Mouse (Mus musculus): ENCODE measurements around the gene Lrrn4. TPM values are rescaled to one million over a fixed set of nuclear protein-coding genes. Genes with fewer than 3 reads are reported as not detected.

Lrrn4 gene
- polyA plus RNA-seq, 1 experiment from 2014 or later = 6.8 TPM

GRCm38 (mm10) chr2:132869682-132870081 is 11.0 kb downstream of the Lrrn4 start:
- 84% methylated on average over 5 of the region's 5 CpGs for WGBS

GRCm38 (mm10) chr2:132867521-132867920 is 13.2 kb downstream of the Lrrn4 start:
- no peaks in the 10 kb centered on the region for H3K9me3 ChIP-seq
- no peaks in the 10 kb centered on the region for H3K4me1 ChIP-seq
- no peaks in the 10 kb centered on the region for H3K27me3 ChIP-seq
- H3K9ac ChIP-seq = no peak overlapping the region
- no peak overlapping the region for H3K4me2 ChIP-seq
- H3K27ac ChIP-seq = no peak overlapping the region
- no peak for ATAC-seq (ENCODE audit: borderline replicate concordance, extremely low read depth, low FRiP score, low TSS enrichment)
- H3K36me3 ChIP-seq = peaks cover 18% of the 10 kb centered on the region
- 70% methylated on average over 5 of the region's 5 CpGs for WGBS
- no peak overlapping the region for H3K4me3 ChIP-seq

More at GRCm38 (mm10) chr2:132869682-132870081, 11.0 kb downstream of the Lrrn4 start:
- Histone ChIP-seq H3K4me2 (no peak overlapping the region), H3K27me3 (no peaks in the 10 kb centered on the region), H3K9me3 (no peaks in the 10 kb centered on the region), H3K4me1 (0 out of 2 replicates have a peak, but pooled peaks cover 3% of the 10 kb centered on the region), H3K36me3 (peaks cover 12% of the 10 kb centered on the region), H3K4me3 (no peak overlapping the region), H3K27ac (no peak overlapping the region), H3K9ac (no peak overlapping the region)
- ATAC-seq (ENCODE audit: borderline replicate concordance, extremely low read depth, low FRiP score, low TSS enrichment) = no peak

- Histone ChIP-seq H3K9ac (no peak overlapping the region), H3K4me2 (no peak overlapping the region), H3K36me3 (peaks cover 18% of the 10 kb centered on the region), H3K4me1 (no peaks in the 10 kb centered on the region), H3K27me3 (no peaks in the 10 kb centered on the region), H3K27ac (no peak overlapping the region), H3K4me3 (no peak overlapping the region), H3K9me3 (no peaks in the 10 kb centered on the region)
- 83% methylated on average over 2 of the region's 2 CpGs for WGBS
- no peak for ATAC-seq (ENCODE audit: borderline replicate concordance, extremely low read depth, low FRiP score, low TSS enrichment)
Measured at GRCm38 (mm10) chr2:132863325-132863724, 17.4 kb downstream of the Lrrn4 start.

- H3K9ac ChIP-seq = no peak overlapping the region
- no peaks in the 10 kb centered on the region for H3K27me3 ChIP-seq
- H3K27ac ChIP-seq = no peak overlapping the region
- no peak for ATAC-seq (ENCODE audit: borderline replicate concordance, extremely low read depth, low FRiP score, low TSS enrichment)
- H3K9me3 ChIP-seq = no peaks in the 10 kb centered on the region
- 90% methylated on average over 2 of the region's 2 CpGs for WGBS
- no peak overlapping the region for H3K4me3 ChIP-seq
- H3K4me1 ChIP-seq = no peaks in the 10 kb centered on the region
- H3K4me2 ChIP-seq = no peak overlapping the region
- H3K36me3 ChIP-seq = peaks cover 9% of the 10 kb centered on the region; the same call in 1 of the 2 replicates
Measured at GRCm38 (mm10) chr2:132861456-132861855, 19.2 kb downstream of the Lrrn4 start.

GRCm38 (mm10) chr2:132860435-132860834 is 20.3 kb downstream of the Lrrn4 start:
- Histone ChIP-seq H3K36me3 (peaks cover 6% of the 10 kb centered on the region; the same call in 1 of the 2 replicates), H3K27me3 (no peaks in the 10 kb centered on the region), H3K27ac (no peak overlapping the region), H3K9ac (no peak overlapping the region), H3K4me3 (no peak overlapping the region), H3K9me3 (no peaks in the 10 kb centered on the region), H3K4me1 (no peaks in the 10 kb centered on the region), H3K4me2 (no peak overlapping the region)
- no peak for ATAC-seq (ENCODE audit: borderline replicate concordance, extremely low read depth, low FRiP score, low TSS enrichment)

- 73% methylated on average over 5 of the region's 5 CpGs for WGBS
- Histone ChIP-seq H3K4me1 (no peaks in the 10 kb centered on the region), H3K9ac (no peak overlapping the region), H3K9me3 (no peaks in the 10 kb centered on the region), H3K27ac (no peak overlapping the region), H3K4me3 (no peak overlapping the region), H3K36me3 (peaks cover 5% of the 10 kb centered on the region; the same call in 1 of the 2 replicates), H3K27me3 (no peaks in the 10 kb centered on the region), H3K4me2 (no peak overlapping the region)
- ATAC-seq (ENCODE audit: borderline replicate concordance, extremely low read depth, low FRiP score, low TSS enrichment) = no peak
Measured at GRCm38 (mm10) chr2:132856333-132856732, 24.4 kb downstream of the Lrrn4 start.

- WGBS = 88% methylated on average over 1 of the region's 1 CpGs
- no peak for ATAC-seq (ENCODE audit: borderline replicate concordance, extremely low read depth, low FRiP score, low TSS enrichment)
- 0 out of 2 replicates have a peak, but pooled peaks cover 4% of the 10 kb centered on the region for H3K4me1 ChIP-seq
- no peak overlapping the region for H3K9ac ChIP-seq
- H3K27me3 ChIP-seq = no peaks in the 10 kb centered on the region
- no peak overlapping the region for H3K4me2 ChIP-seq
- no peak overlapping the region for H3K4me3 ChIP-seq
- no peaks in the 10 kb centered on the region for H3K9me3 ChIP-seq
- H3K27ac ChIP-seq = no peak overlapping the region
- H3K36me3 ChIP-seq = peaks cover 10% of the 10 kb centered on the region; the same call in 1 of the 2 replicates
Measured at GRCm38 (mm10) chr2:132853051-132853450, 27.6 kb downstream of the Lrrn4 start.

- H3K36me3 ChIP-seq = peaks cover 10% of the 10 kb centered on the region; the same call in 1 of the 2 replicates
- no peak overlapping the region for H3K4me2 ChIP-seq
- H3K9me3 ChIP-seq = no peaks in the 10 kb centered on the region
- H3K9ac ChIP-seq = no peak overlapping the region
- 88% methylated on average over 6 of the region's 6 CpGs for WGBS
- peaks cover 11% of the 10 kb centered on the region for H3K4me1 ChIP-seq
- H3K27ac ChIP-seq = no peak overlapping the region
- no peak for ATAC-seq (ENCODE audit: borderline replicate concordance, extremely low read depth, low FRiP score, low TSS enrichment)
- no peaks in the 10 kb centered on the region for H3K27me3 ChIP-seq
- no peak overlapping the region for H3K4me3 ChIP-seq
Measured at GRCm38 (mm10) chr2:132849141-132849540, 31.6 kb downstream of the Lrrn4 start.

- Histone ChIP-seq H3K4me1 (peaks cover 11% of the 10 kb centered on the region), H3K9ac (0 out of 2 replicates have a peak overlapping the region, but pooled peaks have one; percentile 88), H3K9me3 (no peaks in the 10 kb centered on the region), H3K27ac (no peak overlapping the region), H3K4me3 (peak overlapping the region; percentile 85; the same call in 1 of the 2 replicates), H3K27me3 (no peaks in the 10 kb centered on the region), H3K36me3 (peaks cover 10% of the 10 kb centered on the region; the same call in 1 of the 2 replicates), H3K4me2 (no peak overlapping the region; the same call in 1 of the 2 replicates)
- WGBS = 89% methylated on average over 4 of the region's 4 CpGs
- no peak for ATAC-seq (ENCODE audit: borderline replicate concordance, extremely low read depth, low FRiP score, low TSS enrichment)
Measured at GRCm38 (mm10) chr2:132848361-132848760, 32.3 kb downstream of the Lrrn4 start.

- H3K27ac ChIP-seq = no peak overlapping the region
- WGBS = 23% methylated on average over 7 of the region's 7 CpGs
- peak overlapping the region; percentile 85 for H3K4me3 ChIP-seq
- no peak for ATAC-seq (ENCODE audit: borderline replicate concordance, extremely low read depth, low FRiP score, low TSS enrichment)
- H3K27me3 ChIP-seq = no peaks in the 10 kb centered on the region
- no peaks in the 10 kb centered on the region for H3K9me3 ChIP-seq
- H3K4me1 ChIP-seq = peaks cover 11% of the 10 kb centered on the region
- peaks cover 10% of the 10 kb centered on the region; the same call in 1 of the 2 replicates for H3K36me3 ChIP-seq
- H3K4me2 ChIP-seq = peak overlapping the region; percentile 67
- H3K9ac ChIP-seq = peak overlapping the region; percentile 88
Measured at GRCm38 (mm10) chr2:132847581-132847980, 33.1 kb downstream of the Lrrn4 start.

- peak within 1 kb of the TSS; percentile 89 for H3K27ac ChIP-seq
- under 1% methylated on average over 56 of the region's 96 CpGs for WGBS
- H3K9ac ChIP-seq = peak within 1 kb of the TSS; percentile 88
- peaks cover 11% of the 10 kb centered on the region for H3K4me1 ChIP-seq
- H3K36me3 ChIP-seq = peaks cover 12% of the 10 kb centered on the region; the same call in 1 of the 2 replicates
- no peaks in the 10 kb centered on the region for H3K27me3 ChIP-seq
- peak within 1 kb of the TSS; percentile 85 for H3K4me3 ChIP-seq
- H3K9me3 ChIP-seq = no peaks in the 10 kb centered on the region
- H3K4me2 ChIP-seq = peak within 1 kb of the TSS; percentile 67
- ATAC-seq (ENCODE audit: borderline replicate concordance, extremely low read depth, low FRiP score, low TSS enrichment) = peak; percentile 86
Measured at GRCm38 (mm10) chr2:132846407-132847358, 34.0 kb downstream of the Lrrn4 start, which contains the start of gene Crls1. Crls1 (plus strand) TSS chr2:132846666.

- H3K9me3 ChIP-seq = no peaks in the 10 kb centered on the region
Measured at GRCm38 (mm10) chr2:132841071-132841470, 39.6 kb downstream of the Lrrn4 start.

More at GRCm38 (mm10) chr2:132841071-132841470, 39.6 kb downstream of the Lrrn4 start:
- no peaks in the 10 kb centered on the region for H3K4me1 ChIP-seq
- no peak for ATAC-seq (ENCODE audit: borderline replicate concordance, extremely low read depth, low FRiP score, low TSS enrichment)
- H3K4me2 ChIP-seq = no peak overlapping the region
- 96% methylated on average over 4 of the region's 4 CpGs for WGBS
- H3K9ac ChIP-seq = no peak overlapping the region
- H3K36me3 ChIP-seq = peaks cover 29% of the 10 kb centered on the region; the same call in 1 of the 2 replicates
- no peak overlapping the region for H3K4me3 ChIP-seq
- H3K27me3 ChIP-seq = no peaks in the 10 kb centered on the region
- H3K27ac ChIP-seq = no peak overlapping the region

Data from lung, embryonic 15.5 days (tissue).